Mouse (Mus musculus): ENCODE data around the gene Col25a1.
A peak's percentile ranks its signal among the peaks of the same experiment; 100 is the strongest.

- TF ChIP-seq CTCF (IDR thresholded peaks at IDR 0.05; ENCODE audit: extremely low read depth, insufficient read depth, low read length), result peak; percentile 39; the same call in 1 of the 2 replicates
- no peak for TF ChIP-seq POLR2A (IDR thresholded peaks at IDR 0.05; ENCODE audit: extremely low read depth, insufficient read depth, low read length)
Measured at GRCm38 (mm10) chr3:130185111-130185510, 53.8 kb downstream of the Col25a1 start.
